Comparison of ENCODE assay signal across 8 mouse cellular contexts in genomic region chr13:21917992-21918391, GRCm38 (mm10). TPM values are rescaled to one million over a fixed set of nuclear protein-coding genes. Genes with fewer than 3 reads are reported as not detected.
DNase-seq lines count a peak whose midpoint lies in the region; ATAC-seq and TF ChIP-seq lines count a peak whose summit lies in the region.

No protein-coding gene starts in this region.

- H3K36me3 ChIP-seq in embryonic facial prominence, embryonic 12.5 days: no peaks in the 10 kb centered on the region
- H3K36me3 ChIP-seq in hindbrain, postnatal 0 days (ENCODE audit: insufficient read depth, low read length): no peaks in the 10 kb centered on the region
- no peaks in the 10 kb centered on the region for H3K36me3 ChIP-seq in midbrain, embryonic 16.5 days (ENCODE audit: control insufficient read depth, insufficient read depth, low read length)

- TF ChIP-seq CTCF in left cerebral cortex, adult 2 months (IDR thresholded peaks at IDR 0.05): no peak
- no peak for TF ChIP-seq CTCF in hindbrain, postnatal 0 days (IDR thresholded peaks at IDR 0.05; ENCODE audit: low read depth)

- no peaks in the 10 kb centered on the region; the same call in 1 of the 2 replicates for H3K4me1 ChIP-seq in embryonic facial prominence, embryonic 12.5 days
- no peaks in the 10 kb centered on the region for H3K4me1 ChIP-seq in hindbrain, postnatal 0 days (ENCODE audit: insufficient read depth, low read length)
- peaks cover 9% of the 10 kb centered on the region for H3K4me1 ChIP-seq in midbrain, embryonic 16.5 days (ENCODE audit: control insufficient read depth, insufficient read depth, low read length)

- H3K4me2 ChIP-seq in embryonic facial prominence, embryonic 12.5 days (replicated peaks): peak overlapping the region; percentile 77
- H3K4me2 ChIP-seq in hindbrain, postnatal 0 days (ENCODE audit: low read depth, low read length): peak overlapping the region; percentile 59
- peak overlapping the region; percentile 61 for H3K4me2 ChIP-seq in midbrain, embryonic 16.5 days (ENCODE audit: low read length)

- no peak for ATAC-seq in embryonic facial prominence, embryonic 12.5 days (ENCODE audit: insufficient number of reproducible peaks, insufficient read depth, low FRiP score, low TSS enrichment)
- no peak for ATAC-seq in hindbrain, postnatal 0 days
- ATAC-seq in midbrain, embryonic 16.5 days: no peak

- intact Hi-C loops in left cerebral cortex, adult 2 months (cut with DNase I): loop anchor here (5.0 to 10.0 kb wide), 2 partner anchors 104 to 1387 kb away; no protein-coding TSS in a partner anchor

- H3K9me3 ChIP-seq in embryonic facial prominence, embryonic 12.5 days: no peaks in the 10 kb centered on the region
- no peaks in the 10 kb centered on the region for H3K9me3 ChIP-seq in hindbrain, postnatal 0 days (ENCODE audit: low read length)
- H3K9me3 ChIP-seq in midbrain, embryonic 16.5 days (replicated peaks; ENCODE audit: control insufficient read depth, low read length, poor library complexity, severe bottlenecking): no peaks in the 10 kb centered on the region

- under 1% methylated on average over 16 of the region's 16 CpGs for WGBS in embryonic facial prominence, embryonic 12.5 days
- WGBS in hindbrain, postnatal 0 days: 1% methylated on average over 16 of the region's 16 CpGs
- under 1% methylated on average over 16 of the region's 16 CpGs for WGBS in midbrain, embryonic 16.5 days

- H3K27ac ChIP-seq in left cerebral cortex, adult 2 months: no peak overlapping the region
- no peak overlapping the region for H3K27ac ChIP-seq in embryonic facial prominence, embryonic 12.5 days
- no peak overlapping the region for H3K27ac ChIP-seq in hindbrain, postnatal 0 days
- no peak overlapping the region for H3K27ac ChIP-seq in midbrain, embryonic 16.5 days (ENCODE audit: low read length)

- peaks cover 11% of the 10 kb centered on the region; the same call in 1 of the 2 replicates for H3K27me3 ChIP-seq in embryonic facial prominence, embryonic 12.5 days
- H3K27me3 ChIP-seq in hindbrain, postnatal 0 days (ENCODE audit: insufficient read depth, low read length): peaks cover 29% of the 10 kb centered on the region
- H3K27me3 ChIP-seq in midbrain, embryonic 16.5 days (ENCODE audit: control insufficient read depth, insufficient read depth, low read depth, low read length): peaks cover 47% of the 10 kb centered on the region

- H3K4me3 ChIP-seq in left cerebral cortex, adult 2 months: 0 out of 2 replicates have a peak overlapping the region, but pooled peaks have one; percentile 9
- peak overlapping the region; percentile 44 for H3K4me3 ChIP-seq in embryonic facial prominence, embryonic 12.5 days
- H3K4me3 ChIP-seq in hindbrain, postnatal 0 days (ENCODE audit: low read length): peak overlapping the region; percentile 27
- peak overlapping the region; percentile 9; the same call in 1 of the 2 replicates for H3K4me3 ChIP-seq in midbrain, embryonic 16.5 days (ENCODE audit: low read depth, low read length)

- peak overlapping the region; percentile 25; the same call in 1 of the 2 replicates for H3K9ac ChIP-seq in embryonic facial prominence, embryonic 12.5 days
- no peak overlapping the region for H3K9ac ChIP-seq in hindbrain, postnatal 0 days (replicated peaks; ENCODE audit: low read length)
- no peak overlapping the region for H3K9ac ChIP-seq in midbrain, embryonic 16.5 days (ENCODE audit: low read depth, low read length)

- no peak for DNase-seq in left cerebral cortex, adult 2 months (ENCODE audit: extremely low spot score in 1 of 2, low spot score in 2 of 2)
- no peak for DNase-seq in left cerebral cortex, adult 11 months (ENCODE audit: low spot score)
- no peak for DNase-seq in hindbrain, postnatal 0 days (ENCODE audit: low spot score)
- no peak for DNase-seq in adrenal gland, postnatal 25 days
- no peak for DNase-seq in cerebellum, adult 9-11 months
- no peak for DNase-seq in thymus, adult 18-20 months

RNA-seq across cellular contexts. Expression of gene Zfp184, which starts 26.9 kb away (rescaled TPM):
- 1 to 10 TPM; 3.8 to 3.9 TPM for total RNA-seq in left cerebral cortex, adult 2 months (2021)
- 21.7 and 23.6 TPM in 2 replicates for polyA plus RNA-seq in embryonic facial prominence, embryonic 12.5 days (2016; fragmentation: Nextera tagmentation; extraction: Ambion mirVana)
- total RNA-seq in hindbrain, postnatal 0 days (2014; rRNA removed): 9.3 and 13.5 TPM in 2 replicates
- polyA plus RNA-seq in hindbrain, postnatal 0 days (2015; fragmentation: Nextera tagmentation; extraction: Ambion mirVana): 7.8 and 9.6 TPM in 2 replicates
- 12.0 and 13.7 TPM in 2 replicates for polyA plus RNA-seq in midbrain, embryonic 16.5 days (2015; fragmentation: Nextera tagmentation; extraction: Ambion mirVana)
- 2.0 and 2.1 TPM in 2 replicates for total RNA-seq in adrenal gland, postnatal 25 days (2021)
